Mouse (Mus musculus) cortical plate, adult 2 months (tissue): ENCODE measurements at regions not wholly inside any gene's neighbourhood (a gene's known extent, or its start where the extent isn't known, plus 50 kb on each side); places are given as distances from the start of the nearest gene placed in this dataset.

ENCODE experiments used
- H3K27ac ChIP-seq: fragments of 200-500 bp; 2 replicates; pipeline ENCODE4 v1.5.1; 2012; ENCODE audit warnings: low read length, control low read depth, inconsistent platforms; ENCODE audit not compliant: insufficient read depth
- H3K4me1 ChIP-seq: fragments of 200-500 bp; 2 replicates; pipeline ENCODE4 v1.6.1; 2011; ENCODE audit warnings: low read length; ENCODE audit not compliant: control insufficient read depth, insufficient read depth
- H3K4me3 ChIP-seq: fragments of 200-500 bp; 2 replicates; pipeline ENCODE4 v1.5.1; 2011; ENCODE audit warnings: mild to moderate bottlenecking, low read length, control low read depth; ENCODE audit not compliant: insufficient read depth
- CTCF ChIP-seq: fragments of 200-500 bp; IDR thresholded peaks from 2 replicates; pipeline ENCODE4 v1.5.1; 2011; ENCODE audit warnings: mild to moderate bottlenecking, control low read depth, low read length; ENCODE audit not compliant: insufficient read depth; ENCODE audit errors: extremely low read depth
- POLR2A ChIP-seq: fragments of 200-500 bp; IDR thresholded peaks from 2 replicates; pipeline ENCODE4 v1.6.1; 2011; ENCODE audit warnings: mild to moderate bottlenecking, low read length, control low read depth; ENCODE audit not compliant: insufficient read depth; ENCODE audit errors: extremely low read depth

GRCm38 (mm10) chr15:27358441-27358840, 108.0 kb upstream of the Ank start:
- TF ChIP-seq POLR2A (no peak), CTCF (no peak)
- H3K27ac ChIP-seq, result no peak overlapping the region
- H3K4me1 ChIP-seq, result no peaks in the 10 kb centered on the region; the same call in none of the 2 replicates
- H3K4me3 ChIP-seq, result no peak overlapping the region

GRCm38 (mm10) chr15:27359271-27359670, 107.2 kb upstream of the Ank start:
- TF ChIP-seq CTCF (no peak), POLR2A (no peak)
- no peaks in the 10 kb centered on the region; the same call in none of the 2 replicates for H3K4me1 ChIP-seq
- H3K27ac ChIP-seq, result no peak overlapping the region
- H3K4me3 ChIP-seq, result no peak overlapping the region

GRCm38 (mm10) chr15:27374517-27374916, 92.0 kb upstream of the Ank start:
- Histone ChIP-seq H3K27ac (no peak overlapping the region), H3K4me3 (no peak overlapping the region), H3K4me1 (no peaks in the 10 kb centered on the region)
- TF ChIP-seq POLR2A, result no peak
- no peak for TF ChIP-seq CTCF

- Histone ChIP-seq H3K4me1 (no peaks in the 10 kb centered on the region), H3K27ac (no peak overlapping the region), H3K4me3 (no peak overlapping the region)
- no peak for TF ChIP-seq POLR2A
- no peak for TF ChIP-seq CTCF
These were observed 87.8 kb upstream of the Ank start for GRCm38 (mm10) chr15:27378601-27379094.

- Histone ChIP-seq H3K4me1 (no peaks in the 10 kb centered on the region), H3K4me3 (no peak overlapping the region), H3K27ac (no peak overlapping the region)
- no peak for TF ChIP-seq POLR2A
- no peak for TF ChIP-seq CTCF
These were observed 86.0 kb upstream of the Ank start for GRCm38 (mm10) chr15:27380436-27380945.

GRCm38 (mm10) chr15:27381565-27381964, 84.9 kb upstream of the Ank start:
- no peak overlapping the region for H3K4me3 ChIP-seq
- H3K27ac ChIP-seq, result no peak overlapping the region
- H3K4me1 ChIP-seq, result no peaks in the 10 kb centered on the region
- TF ChIP-seq POLR2A, result no peak

GRCm38 (mm10) chr15:27390567-27390966, 75.9 kb upstream of the Ank start:
- no peak overlapping the region for H3K4me3 ChIP-seq
- no peaks in the 10 kb centered on the region for H3K4me1 ChIP-seq
- no peak overlapping the region for H3K27ac ChIP-seq
- TF ChIP-seq CTCF (no peak), POLR2A (no peak)

GRCm38 (mm10) chr15:27405721-27406161, 60.7 kb upstream of the Ank start:
- TF ChIP-seq CTCF (no peak), POLR2A (no peak)
- Histone ChIP-seq H3K27ac (no peak overlapping the region), H3K4me3 (no peak overlapping the region)

GRCm38 (mm10) chr15:27409856-27410255, 56.6 kb upstream of the Ank start:
- H3K4me3 ChIP-seq, result no peak overlapping the region
- H3K27ac ChIP-seq, result no peak overlapping the region
- H3K4me1 ChIP-seq, result no peaks in the 10 kb centered on the region
- TF ChIP-seq CTCF (no peak), POLR2A (no peak)

More at GRCm38 (mm10) chr15:27405721-27406161, 60.7 kb upstream of the Ank start:
- no peaks in the 10 kb centered on the region for H3K4me1 ChIP-seq

- no peak overlapping the region for H3K27ac ChIP-seq
- H3K4me3 ChIP-seq, result no peak overlapping the region
- no peak for TF ChIP-seq CTCF
- no peaks in the 10 kb centered on the region for H3K4me1 ChIP-seq
These were observed 54.2 kb upstream of the Ank start for GRCm38 (mm10) chr15:27412304-27412703.
